Mouse (Mus musculus): ENCODE results near the gene Pik3r2. TPM values are rescaled to one million over a fixed set of nuclear protein-coding genes. Genes with fewer than 3 reads are reported as not detected.

Pik3r2 gene
- polyA plus RNA-seq, 1 experiment from 2014 or later, result 46.9 TPM

GRCm38 (mm10) chr8:70812885-70813284, 36.4 kb upstream of the Pik3r2 start:
- no peaks in the 10 kb centered on the region for H3K9me3 ChIP-seq (ENCODE audit: control insufficient read depth, low read length)
- 0 out of 2 replicates have a peak, but pooled peaks cover 8% of the 10 kb centered on the region for H3K27me3 ChIP-seq (ENCODE audit: control insufficient read depth, insufficient read depth, low read length)
- 52% methylated on average over 4 of the region's 4 CpGs for WGBS
- H3K4me3 ChIP-seq (ENCODE audit: low read depth, low read length), result no peak overlapping the region
- no peak overlapping the region for H3K9ac ChIP-seq (ENCODE audit: low read length)
- no peaks in the 10 kb centered on the region for H3K4me1 ChIP-seq (ENCODE audit: control insufficient read depth, insufficient read depth, low read length)
- H3K4me2 ChIP-seq (ENCODE audit: low read depth, severe bottlenecking), result no peak overlapping the region
- DNase-seq (ENCODE audit: low spot score), result no peak
- H3K36me3 ChIP-seq (ENCODE audit: control insufficient read depth, insufficient read depth, low read length), result no peaks in the 10 kb centered on the region
- H3K27ac ChIP-seq (replicated peaks; ENCODE audit: low read depth, low read length), result no peak overlapping the region
- no peak for ATAC-seq (ENCODE audit: insufficient number of reproducible peaks, low FRiP score, low TSS enrichment, low read depth)

GRCm38 (mm10) chr8:70812055-70812454, 35.5 kb upstream of the Pik3r2 start:
- Histone ChIP-seq H3K4me2 (ENCODE audit: low read depth, severe bottlenecking) (no peak overlapping the region), H3K27me3 (ENCODE audit: control insufficient read depth, insufficient read depth, low read length) (0 out of 2 replicates have a peak, but pooled peaks cover 8% of the 10 kb centered on the region), H3K9ac (ENCODE audit: low read length) (no peak overlapping the region), H3K9me3 (ENCODE audit: control insufficient read depth, low read length) (no peaks in the 10 kb centered on the region), H3K4me1 (ENCODE audit: control insufficient read depth, insufficient read depth, low read length) (no peaks in the 10 kb centered on the region), H3K27ac (replicated peaks; ENCODE audit: low read depth, low read length) (no peak overlapping the region), H3K4me3 (ENCODE audit: low read depth, low read length) (no peak overlapping the region), H3K36me3 (ENCODE audit: control insufficient read depth, insufficient read depth, low read length) (no peaks in the 10 kb centered on the region)
- DNase-seq (ENCODE audit: low spot score), result no peak
- ATAC-seq (ENCODE audit: insufficient number of reproducible peaks, low FRiP score, low TSS enrichment, low read depth), result no peak
- 41% methylated on average over 4 of the region's 4 CpGs for WGBS

DNA sequence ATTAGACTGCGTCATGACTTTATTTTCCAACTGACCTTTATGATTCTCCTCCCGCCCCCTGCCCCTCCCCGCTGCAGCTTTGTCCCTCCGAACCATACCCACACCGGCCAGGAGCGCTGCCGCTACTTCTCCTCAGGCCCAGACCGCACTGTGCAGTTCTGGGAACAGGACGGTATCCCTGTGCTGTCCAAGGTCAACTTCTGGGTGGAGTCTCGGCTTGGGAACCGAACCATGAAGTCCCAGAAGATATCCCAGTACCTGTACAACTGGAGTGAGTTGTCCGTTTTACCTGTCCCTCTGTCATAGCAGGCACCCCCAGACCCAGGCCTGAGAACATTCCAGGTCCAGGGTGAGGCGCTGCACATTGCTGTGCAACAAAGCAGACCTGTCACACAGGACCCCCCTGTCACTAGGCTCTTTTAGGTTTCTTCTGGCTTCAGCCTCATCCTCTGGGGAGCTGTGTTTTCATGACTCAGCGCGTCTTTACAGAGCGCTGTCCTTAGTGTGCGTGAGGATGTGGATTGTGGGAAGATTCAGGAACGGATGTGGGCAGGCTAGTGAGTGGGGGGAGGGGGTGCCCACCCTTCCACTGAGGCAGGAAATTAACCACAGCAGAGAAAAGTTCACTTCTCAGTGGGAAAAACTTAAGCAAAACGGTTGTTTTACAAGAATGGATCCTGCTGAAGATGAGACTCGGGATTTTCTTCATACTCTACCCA, 34.6 kb upstream of the Pik3r2 start:
- Histone ChIP-seq H3K4me2 (ENCODE audit: low read depth, severe bottlenecking) (no peak overlapping the region), H3K27me3 (ENCODE audit: control insufficient read depth, insufficient read depth, low read length) (no peaks in the 10 kb centered on the region), H3K9me3 (ENCODE audit: control insufficient read depth, low read length) (no peaks in the 10 kb centered on the region), H3K36me3 (ENCODE audit: control insufficient read depth, insufficient read depth, low read length) (no peaks in the 10 kb centered on the region), H3K9ac (ENCODE audit: low read length) (no peak overlapping the region), H3K27ac (replicated peaks; ENCODE audit: low read depth, low read length) (no peak overlapping the region), H3K4me3 (ENCODE audit: low read depth, low read length) (no peak overlapping the region), H3K4me1 (ENCODE audit: control insufficient read depth, insufficient read depth, low read length) (no peaks in the 10 kb centered on the region)
- WGBS, result 72% methylated on average over 20 of the region's 20 CpGs
- no peak for DNase-seq (ENCODE audit: low spot score)
- ATAC-seq (ENCODE audit: insufficient number of reproducible peaks, low FRiP score, low TSS enrichment, low read depth), result no peak

DNA sequence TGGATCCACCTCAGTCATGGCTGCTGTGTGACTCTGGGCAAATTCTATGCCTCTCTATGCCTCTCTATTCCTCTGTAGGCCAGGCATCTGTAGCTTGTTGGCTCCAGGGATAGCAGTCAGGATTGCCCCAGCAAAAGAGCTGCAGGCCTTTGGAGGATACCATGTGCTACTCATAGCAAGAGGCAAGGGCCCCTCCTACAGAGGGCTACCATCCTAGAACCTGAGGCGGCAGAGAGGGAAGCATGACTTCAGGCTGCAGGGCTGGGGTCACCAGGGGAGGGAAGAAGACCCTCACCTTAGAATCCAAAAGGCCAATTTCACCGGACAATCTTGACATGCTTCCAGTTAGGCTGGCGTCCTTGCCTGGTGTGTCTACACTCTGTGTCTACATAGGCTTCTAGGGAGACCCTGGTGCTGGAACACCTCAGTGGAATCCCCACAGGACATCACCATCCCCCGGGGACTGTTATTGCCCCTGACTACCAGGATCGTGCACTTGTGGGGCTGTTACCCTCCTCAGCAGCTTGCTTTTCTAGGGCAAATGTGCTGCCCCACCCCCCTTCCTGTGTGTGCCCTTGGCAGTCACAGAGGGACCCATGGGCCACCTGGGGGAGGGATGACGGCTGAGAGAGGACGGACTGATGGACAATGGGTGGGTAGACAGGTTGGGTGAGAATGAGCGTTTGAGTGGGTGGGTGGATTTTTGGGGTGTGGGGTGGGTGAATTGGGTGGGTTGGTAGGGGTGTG, 32.6 kb upstream of the Pik3r2 start:
- Histone ChIP-seq H3K9ac (ENCODE audit: low read length) (no peak overlapping the region), H3K27ac (replicated peaks; ENCODE audit: low read depth, low read length) (no peak overlapping the region), H3K9me3 (ENCODE audit: control insufficient read depth, low read length) (no peaks in the 10 kb centered on the region), H3K4me2 (ENCODE audit: low read depth, severe bottlenecking) (no peak overlapping the region), H3K4me1 (ENCODE audit: control insufficient read depth, insufficient read depth, low read length) (0 out of 2 replicates have a peak, but pooled peaks cover 2% of the 10 kb centered on the region), H3K27me3 (ENCODE audit: control insufficient read depth, insufficient read depth, low read length) (peaks cover 6% of the 10 kb centered on the region), H3K4me3 (ENCODE audit: low read depth, low read length) (no peak overlapping the region), H3K36me3 (ENCODE audit: control insufficient read depth, insufficient read depth, low read length) (no peaks in the 10 kb centered on the region)
- ATAC-seq (ENCODE audit: insufficient number of reproducible peaks, low FRiP score, low TSS enrichment, low read depth) (no peak), DNase-seq (ENCODE audit: low spot score) (no peak)
- WGBS, result 76% methylated on average over 8 of the region's 8 CpGs

DNA sequence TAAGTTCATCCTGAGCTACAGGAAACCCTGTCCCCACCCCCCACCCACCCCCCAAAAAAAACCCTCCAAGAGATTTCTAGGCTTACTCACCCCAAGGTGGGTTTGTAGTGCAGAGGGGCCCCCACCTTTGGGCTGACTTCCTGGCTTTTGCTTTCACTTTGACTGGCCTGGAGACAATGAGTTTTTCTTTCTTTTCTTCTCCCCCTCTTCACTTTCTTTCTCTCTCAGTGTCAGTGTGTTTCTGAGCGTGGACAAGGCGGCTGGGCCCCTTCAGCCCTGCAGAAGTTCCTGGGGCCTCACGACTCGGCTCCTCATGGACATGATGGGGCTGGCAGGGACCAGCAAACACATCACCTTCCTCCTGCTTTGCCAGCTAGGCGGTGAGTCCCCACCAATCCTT, 31.7 kb upstream of the Pik3r2 start, which contains the start of gene Il12rb1:
Gene Il12rb1, plus strand, starts transcription at position 211 of the 400 bp plus-strand sequence.
- Histone ChIP-seq H3K27me3 (ENCODE audit: control insufficient read depth, insufficient read depth, low read length) (peaks cover 15% of the 10 kb centered on the region), H3K4me3 (ENCODE audit: low read depth, low read length) (no peak within 1 kb of the TSS), H3K36me3 (ENCODE audit: control insufficient read depth, insufficient read depth, low read length) (no peaks in the 10 kb centered on the region), H3K27ac (replicated peaks; ENCODE audit: low read depth, low read length) (no peak within 1 kb of the TSS), H3K4me1 (ENCODE audit: control insufficient read depth, insufficient read depth, low read length) (0 out of 2 replicates have a peak, but pooled peaks cover 2% of the 10 kb centered on the region), H3K4me2 (ENCODE audit: low read depth, severe bottlenecking) (no peak within 1 kb of the TSS), H3K9ac (ENCODE audit: low read length) (no peak within 1 kb of the TSS), H3K9me3 (ENCODE audit: control insufficient read depth, low read length) (no peaks in the 10 kb centered on the region)
- WGBS, result 74% methylated on average over 5 of the region's 5 CpGs
- DNase-seq (ENCODE audit: low spot score), result no peak
- no peak for ATAC-seq (ENCODE audit: insufficient number of reproducible peaks, low FRiP score, low TSS enrichment, low read depth)

GRCm38 (mm10) chr8:70807304-70807703, 30.8 kb upstream of the Pik3r2 start:
- Histone ChIP-seq H3K9ac (ENCODE audit: low read length) (no peak overlapping the region), H3K27me3 (ENCODE audit: control insufficient read depth, insufficient read depth, low read length) (peaks cover 20% of the 10 kb centered on the region)
- WGBS, result 53% methylated on average over 1 of the region's 1 CpGs

DNA sequence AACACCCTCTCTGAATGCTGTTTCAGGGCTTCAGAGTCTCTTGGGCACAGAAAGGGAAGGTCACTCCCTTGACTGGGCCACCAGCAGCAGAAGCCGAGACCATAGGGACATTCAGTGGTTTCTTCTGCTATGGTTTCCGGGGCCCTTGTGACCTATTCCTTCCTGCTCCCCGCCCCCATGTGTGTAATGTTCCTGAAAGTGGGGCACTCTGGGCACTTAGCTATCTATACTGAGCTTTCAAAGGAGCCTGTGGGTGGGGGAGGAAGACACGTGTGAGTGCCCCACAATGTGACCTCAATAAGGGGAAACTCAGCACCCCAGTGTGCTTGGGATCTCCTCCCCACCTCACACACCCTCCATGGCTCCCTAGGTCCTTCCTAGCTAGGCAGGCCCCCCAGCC, 30.0 kb upstream of the Pik3r2 start:
- Histone ChIP-seq H3K9me3 (ENCODE audit: control insufficient read depth, low read length) (no peaks in the 10 kb centered on the region), H3K4me3 (ENCODE audit: low read depth, low read length) (no peak overlapping the region), H3K27me3 (ENCODE audit: control insufficient read depth, insufficient read depth, low read length) (peaks cover 21% of the 10 kb centered on the region), H3K4me2 (ENCODE audit: low read depth, severe bottlenecking) (no peak overlapping the region), H3K27ac (replicated peaks; ENCODE audit: low read depth, low read length) (no peak overlapping the region), H3K4me1 (ENCODE audit: control insufficient read depth, insufficient read depth, low read length) (0 out of 2 replicates have a peak, but pooled peaks cover 2% of the 10 kb centered on the region), H3K9ac (ENCODE audit: low read length) (no peak overlapping the region), H3K36me3 (ENCODE audit: control insufficient read depth, insufficient read depth, low read length) (no peaks in the 10 kb centered on the region)
- ATAC-seq (ENCODE audit: insufficient number of reproducible peaks, low FRiP score, low TSS enrichment, low read depth), result no peak
- WGBS, result 65% methylated on average over 4 of the region's 4 CpGs
- DNase-seq (ENCODE audit: low spot score), result no peak

More at GRCm38 (mm10) chr8:70807304-70807703, 30.8 kb upstream of the Pik3r2 start:
- Histone ChIP-seq H3K27ac (replicated peaks; ENCODE audit: low read depth, low read length) (no peak overlapping the region), H3K4me1 (ENCODE audit: control insufficient read depth, insufficient read depth, low read length) (0 out of 2 replicates have a peak, but pooled peaks cover 2% of the 10 kb centered on the region), H3K9me3 (ENCODE audit: control insufficient read depth, low read length) (no peaks in the 10 kb centered on the region), H3K4me2 (ENCODE audit: low read depth, severe bottlenecking) (no peak overlapping the region), H3K36me3 (ENCODE audit: control insufficient read depth, insufficient read depth, low read length) (no peaks in the 10 kb centered on the region), H3K4me3 (ENCODE audit: low read depth, low read length) (no peak overlapping the region)
- ATAC-seq (ENCODE audit: insufficient number of reproducible peaks, low FRiP score, low TSS enrichment, low read depth), result no peak
- no peak for DNase-seq (ENCODE audit: low spot score)

DNA sequence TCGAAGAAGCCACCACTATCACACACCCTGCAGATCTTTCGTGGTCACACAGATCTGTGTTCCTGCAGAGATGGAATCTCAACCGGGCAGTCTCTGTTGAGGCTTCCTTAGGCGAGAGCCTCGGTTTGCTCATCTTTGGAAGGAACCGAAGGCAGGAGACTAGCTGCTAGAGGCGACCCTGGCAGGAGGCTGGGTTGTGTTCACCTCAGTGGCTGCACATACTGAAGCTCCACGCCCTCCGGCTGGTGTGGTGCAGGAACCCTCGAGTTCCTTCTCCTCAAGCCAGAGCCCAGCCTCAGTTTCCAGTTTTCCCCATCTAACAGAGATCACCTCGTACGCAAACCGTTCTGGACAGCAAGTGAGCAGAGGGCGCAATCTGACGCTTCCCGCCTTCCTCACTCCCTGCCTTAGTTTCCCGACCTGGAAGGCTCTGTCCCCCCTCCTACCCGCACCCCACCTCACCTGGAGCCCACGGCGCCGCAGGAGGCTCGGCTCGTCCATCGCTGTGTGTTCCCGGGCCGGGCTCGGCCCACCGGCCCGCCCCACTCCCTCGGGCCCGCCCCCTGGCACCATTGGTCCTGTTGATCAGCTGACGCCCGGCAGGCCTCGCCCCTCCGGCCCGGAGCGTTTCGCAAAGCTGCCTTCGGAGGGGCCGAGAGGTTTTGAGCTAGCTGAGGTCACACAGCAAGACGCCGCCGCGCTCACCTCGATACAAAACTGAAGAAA, 28.1 kb upstream of the Pik3r2 start, which contains the start of gene Mast3:
Gene Mast3, minus strand, starts transcription at position 574 of the 726 bp plus-strand sequence.
- Histone ChIP-seq H3K4me3 (ENCODE audit: low read depth, low read length) (peak within 1 kb of the TSS; percentile 47), H3K27ac (replicated peaks; ENCODE audit: low read depth, low read length) (no peak within 1 kb of the TSS), H3K4me1 (ENCODE audit: control insufficient read depth, insufficient read depth, low read length) (0 out of 2 replicates have a peak, but pooled peaks cover 2% of the 10 kb centered on the region), H3K9ac (ENCODE audit: low read length) (peak within 1 kb of the TSS; percentile 38), H3K4me2 (ENCODE audit: low read depth, severe bottlenecking) (peak within 1 kb of the TSS; percentile 78), H3K27me3 (ENCODE audit: control insufficient read depth, insufficient read depth, low read length) (peaks cover 33% of the 10 kb centered on the region), H3K36me3 (ENCODE audit: control insufficient read depth, insufficient read depth, low read length) (no peaks in the 10 kb centered on the region), H3K9me3 (ENCODE audit: control insufficient read depth, low read length) (no peaks in the 10 kb centered on the region)
- ATAC-seq (ENCODE audit: insufficient number of reproducible peaks, low FRiP score, low TSS enrichment, low read depth), result peak; percentile 80
- peak; percentile 87 for DNase-seq (ENCODE audit: low spot score)
- 1% methylated on average over 45 of the region's 45 CpGs for WGBS

Data from limb, embryonic 11.5 days (tissue).